Mouse (Mus musculus): ENCODE measurements around the gene Dtx3. TPM values are rescaled to one million over a fixed set of nuclear protein-coding genes. Genes with fewer than 3 reads are reported as not detected.

Dtx3 gene
- polyA plus RNA-seq, 1 experiment from 2014 or later, result 115 TPM

DNA sequence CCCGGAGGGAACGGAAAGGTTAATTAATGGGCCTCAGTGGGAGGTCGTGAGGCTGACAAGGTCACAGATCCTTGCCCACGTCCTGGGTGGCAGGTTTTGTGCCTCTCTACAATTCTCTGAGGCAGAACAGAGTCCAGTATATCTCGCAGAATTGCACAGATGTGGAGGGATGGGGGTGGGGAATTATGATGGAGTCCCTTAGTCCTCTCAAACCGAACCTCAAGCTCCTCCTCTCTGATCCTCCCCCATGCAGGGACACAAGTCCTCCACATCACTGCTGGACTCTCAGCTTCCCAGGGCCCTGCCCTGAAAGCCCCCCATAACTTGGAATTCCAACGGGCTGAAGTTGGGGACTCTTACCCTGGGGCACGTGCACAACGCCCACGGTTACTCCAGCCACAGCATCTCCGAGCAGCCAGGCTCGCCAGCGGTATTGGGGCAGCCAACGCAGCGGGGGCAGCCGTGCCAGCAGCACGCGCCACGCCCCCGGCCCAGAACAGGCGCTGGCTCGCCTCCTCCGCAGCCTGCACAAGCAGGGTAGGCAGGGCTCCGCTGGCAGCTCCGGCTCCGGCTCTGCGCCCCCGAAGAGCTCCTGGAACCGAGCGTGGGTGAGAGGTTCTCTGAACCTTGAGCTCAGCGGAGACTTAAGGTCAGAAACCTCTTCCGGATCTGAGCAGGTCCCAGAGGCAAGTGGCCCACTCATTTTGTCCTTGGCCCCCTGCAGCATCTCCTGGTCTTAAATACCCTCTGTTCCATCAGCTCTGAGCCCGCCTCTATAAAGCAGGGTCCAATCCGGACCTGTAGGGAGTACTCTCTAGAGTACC lies 15.4 kb downstream of the Dtx3 start, which contains the start of gene Slc26a10:
Gene Slc26a10 (minus strand): TSS at position 775 of the 824 bp plus-strand sequence.
- peak within 1 kb of the TSS; percentile 35; the same call in 1 of the 2 replicates for H3K27ac ChIP-seq (replicated peaks)
- H3K9me3 ChIP-seq, result no peaks in the 10 kb centered on the region
- peak within 1 kb of the TSS; percentile 45 for H3K4me3 ChIP-seq
- peaks cover 96% of the 10 kb centered on the region for H3K27me3 ChIP-seq (replicated peaks; ENCODE audit: low read depth, poor library complexity, severe bottlenecking)
- peaks cover 21% of the 10 kb centered on the region for H3K36me3 ChIP-seq (replicated peaks)
- peaks cover 60% of the 10 kb centered on the region for H3K4me1 ChIP-seq
- 2% methylated on average over 34 of the region's 34 CpGs for WGBS
- DNase-seq (ENCODE audit: low spot score), result peak; percentile 49

DNA sequence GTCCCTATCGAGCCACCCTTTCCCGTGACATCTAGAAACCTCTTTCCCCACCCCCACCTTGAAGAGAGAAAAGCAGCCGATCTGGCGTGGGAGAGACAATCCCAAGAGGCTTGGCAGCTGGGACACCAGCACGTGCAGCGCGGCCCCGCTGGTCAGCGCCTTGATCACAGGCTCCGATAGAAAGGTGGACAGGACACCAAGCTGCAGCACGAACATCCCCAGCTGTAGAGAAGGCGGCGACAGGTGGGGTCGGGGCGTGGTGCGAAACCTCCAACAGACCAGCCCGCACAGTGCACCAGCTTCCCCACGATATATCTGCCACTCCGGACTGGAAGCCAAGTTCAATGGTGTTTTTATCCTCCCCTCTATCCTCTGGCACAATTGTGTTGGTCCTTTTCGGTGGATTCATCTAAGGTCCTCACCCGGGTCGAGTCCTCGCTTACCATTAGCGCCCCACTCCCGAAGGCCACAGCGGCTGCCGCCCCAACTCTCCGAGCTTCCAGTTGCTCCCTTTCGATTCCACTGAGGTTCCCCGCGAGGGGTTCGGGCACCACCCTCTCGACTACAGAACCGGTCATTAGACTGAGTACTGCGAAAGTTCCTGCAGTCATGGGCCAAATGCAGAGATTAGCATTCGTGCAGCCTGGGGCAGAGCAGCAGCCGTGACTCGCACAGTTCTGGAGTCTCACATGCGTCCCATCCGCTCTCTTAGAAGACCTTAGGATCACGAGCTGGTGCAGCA lies 17.1 kb downstream of the Dtx3 start:
- H3K36me3 ChIP-seq (replicated peaks), result peaks cover 10% of the 10 kb centered on the region
- H3K27ac ChIP-seq (replicated peaks), result no peak overlapping the region; the same call in 1 of the 2 replicates
- DNase-seq (ENCODE audit: low spot score), result peak; percentile 38
- H3K9me3 ChIP-seq, result no peaks in the 10 kb centered on the region
- peaks cover 45% of the 10 kb centered on the region for H3K4me1 ChIP-seq
- peaks cover 80% of the 10 kb centered on the region for H3K27me3 ChIP-seq (replicated peaks; ENCODE audit: low read depth, poor library complexity, severe bottlenecking)
- 5% methylated on average over 41 of the region's 41 CpGs for WGBS
- H3K4me3 ChIP-seq, result peak overlapping the region; percentile 51

DNA sequence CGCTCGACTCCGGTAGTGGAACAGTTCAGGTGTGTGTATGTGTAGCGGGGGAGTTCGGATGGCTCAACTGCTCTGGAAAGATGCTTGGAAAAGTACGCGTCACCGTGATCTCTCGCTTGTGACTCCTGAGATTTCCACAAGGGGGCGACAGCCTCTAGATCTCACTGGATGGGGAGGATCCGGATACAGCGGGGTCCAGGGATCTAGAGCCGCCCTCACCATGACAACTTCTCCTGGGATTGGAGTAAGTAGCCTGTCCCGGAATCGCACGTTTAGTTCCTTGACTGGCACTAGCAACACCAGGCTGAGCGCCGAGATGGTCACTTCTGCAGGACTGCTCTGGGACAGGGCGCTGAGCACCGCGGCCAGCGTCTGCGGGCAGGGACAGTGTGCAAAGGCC lies 17.8 kb downstream of the Dtx3 start:
- peaks cover 41% of the 10 kb centered on the region for H3K4me1 ChIP-seq
- DNase-seq (ENCODE audit: low spot score), result peak; percentile 90
- peak overlapping the region; percentile 51 for H3K4me3 ChIP-seq
- no peaks in the 10 kb centered on the region for H3K9me3 ChIP-seq
- no peak overlapping the region for H3K27ac ChIP-seq (replicated peaks)
- peaks cover 73% of the 10 kb centered on the region for H3K27me3 ChIP-seq (replicated peaks; ENCODE audit: low read depth, poor library complexity, severe bottlenecking)
- H3K36me3 ChIP-seq (replicated peaks), result peaks cover 3% of the 10 kb centered on the region
- 1% methylated on average over 23 of the region's 23 CpGs for WGBS

DNA sequence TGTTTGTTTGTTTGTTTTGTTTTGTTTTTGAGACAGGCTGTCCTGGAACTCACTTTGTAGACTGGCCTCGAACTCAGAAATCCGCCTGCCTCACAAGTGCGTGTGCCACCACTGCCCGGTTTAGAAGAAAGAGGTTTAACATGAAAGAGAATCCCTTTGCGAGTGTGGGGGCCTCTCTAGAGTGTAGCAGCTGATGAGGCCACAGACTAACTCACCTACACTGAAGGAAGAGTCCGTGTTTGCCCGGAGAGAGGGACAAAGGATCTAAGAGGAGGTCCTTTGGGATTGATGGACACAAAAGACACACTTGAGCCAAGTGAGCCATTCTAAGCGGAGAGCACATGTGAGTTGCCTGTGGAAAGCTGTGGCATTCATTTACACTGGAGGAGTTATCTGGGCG lies 18.3 kb downstream of the Dtx3 start:
- Histone ChIP-seq H3K4me3 (peak overlapping the region; percentile 51), H3K4me1 (peaks cover 41% of the 10 kb centered on the region), H3K9me3 (no peaks in the 10 kb centered on the region), H3K36me3 (replicated peaks) (no peaks in the 10 kb centered on the region), H3K27me3 (replicated peaks; ENCODE audit: low read depth, poor library complexity, severe bottlenecking) (peaks cover 69% of the 10 kb centered on the region), H3K27ac (replicated peaks) (no peak overlapping the region)
- no peak for DNase-seq (ENCODE audit: low spot score)
- WGBS, result 21% methylated on average over 9 of the region's 9 CpGs

DNA sequence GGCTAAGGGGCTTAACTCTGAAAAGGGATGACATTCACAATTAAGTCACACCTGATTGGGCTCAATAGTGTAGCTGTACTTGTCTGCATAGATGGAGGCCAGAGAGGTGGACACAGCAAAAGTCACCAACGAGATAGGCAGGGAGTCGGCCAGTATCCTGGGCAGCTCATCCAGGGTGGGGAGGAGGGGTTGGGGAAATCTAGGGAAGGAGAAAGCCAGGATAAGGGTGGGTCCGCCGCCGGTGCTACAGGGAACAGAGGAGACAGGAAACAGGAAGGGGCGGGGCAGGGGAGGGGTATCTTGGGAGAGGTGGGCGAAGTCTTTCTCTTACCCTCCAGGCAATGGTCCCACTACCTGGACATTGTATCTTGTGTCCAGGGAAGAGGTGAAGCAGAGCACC lies 18.8 kb downstream of the Dtx3 start:
- DNase-seq (ENCODE audit: low spot score), result peak; percentile 37

DNA sequence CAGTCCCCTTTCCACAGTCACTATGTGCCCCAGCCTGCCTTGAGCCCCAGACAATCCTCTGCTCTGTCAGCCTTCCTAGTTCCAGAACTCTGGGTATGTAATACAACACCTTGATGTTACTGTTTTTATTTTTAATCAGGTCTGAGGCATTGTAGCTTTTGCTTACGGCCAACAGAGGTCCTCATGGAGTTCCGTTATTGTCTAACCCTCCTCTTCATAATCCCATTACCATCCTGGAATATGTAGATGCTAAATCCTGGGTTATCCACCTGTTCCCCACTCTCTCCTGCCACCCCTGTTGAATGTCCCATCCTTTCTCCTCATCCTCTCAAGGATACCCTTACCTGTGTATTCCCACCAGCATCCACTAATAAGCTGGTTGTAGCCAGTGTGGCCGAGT lies 19.3 kb downstream of the Dtx3 start:
- no peaks in the 10 kb centered on the region for H3K9me3 ChIP-seq
- no peaks in the 10 kb centered on the region for H3K36me3 ChIP-seq (replicated peaks)
- H3K27me3 ChIP-seq (replicated peaks; ENCODE audit: low read depth, poor library complexity, severe bottlenecking), result peaks cover 69% of the 10 kb centered on the region
- H3K4me3 ChIP-seq, result peak overlapping the region; percentile 36
- no peak overlapping the region for H3K27ac ChIP-seq (replicated peaks)
- WGBS, result 33% methylated on average over 3 of the region's 3 CpGs
- H3K4me1 ChIP-seq, result peaks cover 42% of the 10 kb centered on the region
- no peak for DNase-seq (ENCODE audit: low spot score)

More for the DNA sequence above, 18.8 kb downstream of the Dtx3 start:
- no peak overlapping the region for H3K27ac ChIP-seq (replicated peaks)
- WGBS, result 4% methylated on average over 7 of the region's 7 CpGs
- H3K4me3 ChIP-seq, result peak overlapping the region; percentile 36
- peaks cover 69% of the 10 kb centered on the region for H3K27me3 ChIP-seq (replicated peaks; ENCODE audit: low read depth, poor library complexity, severe bottlenecking)
- H3K36me3 ChIP-seq (replicated peaks), result no peaks in the 10 kb centered on the region
- no peaks in the 10 kb centered on the region for H3K9me3 ChIP-seq
- H3K4me1 ChIP-seq, result peaks cover 41% of the 10 kb centered on the region

DNA sequence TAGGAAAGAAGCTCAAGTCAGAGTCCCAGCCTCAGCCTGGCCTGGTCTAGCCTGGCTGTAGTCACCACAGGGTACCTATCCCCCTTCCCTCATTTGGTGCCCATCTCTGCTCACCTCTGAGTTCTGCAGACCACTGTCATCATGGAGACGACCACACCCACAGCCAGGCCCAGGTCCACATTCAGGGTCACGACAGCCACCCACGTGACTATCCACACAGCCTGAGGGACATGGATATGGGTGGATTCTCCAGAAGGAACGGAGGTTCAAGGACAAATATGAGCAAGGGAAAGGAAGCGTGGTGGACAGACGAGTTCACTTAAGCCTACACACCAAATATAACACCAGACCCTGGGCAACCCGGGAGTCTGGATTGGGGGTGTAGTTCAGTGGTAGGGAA lies 21.4 kb downstream of the Dtx3 start:
- Histone ChIP-seq H3K36me3 (replicated peaks) (no peaks in the 10 kb centered on the region), H3K27me3 (replicated peaks; ENCODE audit: low read depth, poor library complexity, severe bottlenecking) (peaks cover 69% of the 10 kb centered on the region), H3K27ac (replicated peaks) (no peak overlapping the region), H3K4me1 (peaks cover 44% of the 10 kb centered on the region), H3K9me3 (no peaks in the 10 kb centered on the region), H3K4me3 (no peak overlapping the region)
- no peak for DNase-seq (ENCODE audit: low spot score)
- WGBS, result 89% methylated on average over 7 of the region's 7 CpGs

DNA sequence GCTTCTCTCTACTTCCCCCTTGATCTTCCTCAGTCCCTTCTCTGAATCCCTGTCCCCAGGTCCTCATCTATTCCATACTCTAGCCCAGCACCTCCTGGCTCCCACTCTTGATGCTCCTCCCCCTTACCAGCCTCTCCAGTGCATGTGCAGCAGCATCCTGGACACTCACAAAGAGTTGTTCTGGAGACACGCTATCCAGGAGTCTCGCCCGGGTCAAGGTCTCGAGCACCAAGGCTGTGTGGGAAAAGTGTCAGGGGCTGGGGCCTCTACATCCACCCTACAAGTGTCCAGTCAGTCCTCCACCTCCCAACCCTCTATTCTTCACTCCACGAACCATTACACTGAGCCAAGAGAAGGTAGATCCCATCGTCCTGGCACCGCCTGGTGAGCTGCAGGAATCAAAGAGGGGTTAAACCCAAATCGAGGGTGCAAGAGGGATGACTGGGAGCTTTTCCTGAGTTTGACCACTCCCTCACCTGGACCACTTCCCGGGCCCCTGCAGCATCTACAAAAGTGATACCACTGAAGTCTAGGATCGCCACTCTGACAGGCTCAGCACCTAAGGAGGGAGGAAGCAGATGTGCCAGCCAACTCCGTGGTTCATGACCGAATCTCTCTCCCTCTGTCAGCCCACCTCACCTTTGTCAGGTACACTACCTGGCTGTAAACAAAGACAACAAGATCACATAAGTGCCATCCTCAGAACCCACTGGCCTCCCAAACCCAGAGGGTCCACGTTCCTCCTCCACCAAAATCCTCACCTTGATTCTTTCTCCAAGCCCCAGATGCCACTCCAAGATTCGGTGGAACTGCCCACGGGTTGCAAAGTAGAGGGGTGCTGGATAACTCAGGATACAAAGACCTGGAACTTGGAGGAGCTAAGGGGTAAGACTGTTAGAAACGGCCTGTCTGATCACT lies 22.1 kb downstream of the Dtx3 start:
- Histone ChIP-seq H3K4me3 (no peak overlapping the region), H3K27me3 (replicated peaks; ENCODE audit: low read depth, poor library complexity, severe bottlenecking) (peaks cover 69% of the 10 kb centered on the region), H3K4me1 (peaks cover 38% of the 10 kb centered on the region), H3K27ac (replicated peaks) (no peak overlapping the region), H3K36me3 (replicated peaks) (no peaks in the 10 kb centered on the region), H3K9me3 (no peaks in the 10 kb centered on the region)
- 81% methylated on average over 16 of the region's 16 CpGs for WGBS
- no peak for DNase-seq (ENCODE audit: low spot score)

DNA sequence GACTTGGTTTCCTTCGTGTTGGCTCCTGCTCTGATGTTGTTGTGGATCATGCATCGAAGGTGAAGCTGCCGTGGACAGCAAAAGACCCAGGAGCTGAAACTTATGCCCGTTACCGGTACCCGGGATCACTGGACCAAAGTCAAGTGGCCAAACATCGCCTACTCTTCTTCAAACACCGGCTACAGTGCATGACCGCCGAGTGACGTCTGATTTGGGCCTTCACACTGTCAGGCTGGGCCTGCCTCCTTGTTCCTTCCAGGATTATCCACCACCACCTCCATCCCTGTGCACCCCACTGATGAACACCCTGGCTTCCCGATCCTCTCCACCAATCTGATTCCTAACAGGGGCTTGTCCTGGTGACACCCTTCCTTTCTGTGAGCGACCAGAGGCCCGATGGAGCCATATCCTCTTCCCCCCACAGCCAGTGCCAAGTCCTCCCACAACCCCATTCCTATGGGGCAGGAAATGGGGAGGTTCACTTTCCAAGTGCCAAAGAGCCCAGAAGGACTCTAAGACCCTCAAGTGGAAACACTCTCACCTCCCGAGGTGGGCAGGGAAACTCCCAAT lies 23.8 kb downstream of the Dtx3 start:
- Histone ChIP-seq H3K36me3 (replicated peaks) (no peaks in the 10 kb centered on the region), H3K27ac (replicated peaks) (no peak overlapping the region), H3K4me3 (peak overlapping the region; percentile 59; the same call in 1 of the 2 replicates), H3K27me3 (replicated peaks; ENCODE audit: low read depth, poor library complexity, severe bottlenecking) (peaks cover 69% of the 10 kb centered on the region), H3K9me3 (no peaks in the 10 kb centered on the region), H3K4me1 (peaks cover 33% of the 10 kb centered on the region)
- no peak for DNase-seq (ENCODE audit: low spot score)
- WGBS, result 89% methylated on average over 15 of the region's 15 CpGs

DNA sequence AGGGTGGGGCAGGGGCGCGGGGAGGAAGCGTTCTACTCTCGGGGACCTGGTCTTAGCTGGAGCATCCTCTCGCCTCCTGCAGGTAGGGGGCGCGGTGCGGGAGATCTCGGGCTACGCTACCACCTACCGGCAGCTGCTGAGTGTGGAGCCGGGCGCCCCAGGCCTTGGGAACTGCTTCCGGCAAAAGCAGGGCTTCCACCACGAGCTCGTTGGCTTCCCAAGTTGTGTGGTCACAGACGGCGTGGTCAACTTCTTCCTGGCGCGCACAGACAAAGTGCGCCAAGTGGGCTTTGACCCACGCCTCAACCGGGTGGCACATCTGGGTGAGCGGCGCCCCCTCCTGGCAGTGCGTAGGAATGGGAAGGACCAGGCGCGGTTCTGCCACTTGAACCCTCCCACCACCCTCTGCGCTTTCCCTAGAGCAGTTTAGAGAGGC lies 24.7 kb downstream of the Dtx3 start:
- 1% methylated on average over 29 of the region's 29 CpGs for WGBS
- Histone ChIP-seq H3K27ac (replicated peaks) (peak overlapping the region; percentile 77), H3K27me3 (replicated peaks; ENCODE audit: low read depth, poor library complexity, severe bottlenecking) (peaks cover 69% of the 10 kb centered on the region)

DNA sequence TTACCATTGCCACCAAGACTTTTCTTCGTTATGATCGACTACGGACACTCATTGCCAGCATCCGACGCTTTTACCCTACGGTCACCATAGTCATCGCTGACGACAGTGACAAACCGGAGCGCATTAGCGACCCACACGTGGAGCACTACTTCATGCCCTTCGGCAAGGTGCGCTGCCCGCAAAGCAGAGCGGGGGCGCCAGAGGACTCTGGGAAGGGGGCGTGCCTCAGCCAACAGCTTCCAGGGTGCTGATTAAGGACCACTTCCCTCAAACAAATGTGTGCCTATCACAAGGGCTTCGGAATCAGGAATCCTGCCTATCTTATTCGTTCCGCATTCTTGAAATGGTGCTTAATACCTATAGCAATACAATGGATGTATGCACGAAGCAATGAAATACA lies 25.5 kb downstream of the Dtx3 start:
- Histone ChIP-seq H3K27ac (replicated peaks) (peak overlapping the region; percentile 77; the same call in 1 of the 2 replicates), H3K4me3 (peak overlapping the region; percentile 59), H3K27me3 (replicated peaks; ENCODE audit: low read depth, poor library complexity, severe bottlenecking) (peaks cover 74% of the 10 kb centered on the region), H3K36me3 (replicated peaks) (no peaks in the 10 kb centered on the region), H3K9me3 (no peaks in the 10 kb centered on the region), H3K4me1 (peaks cover 46% of the 10 kb centered on the region)
- 1% methylated on average over 22 of the region's 22 CpGs for WGBS
- peak; percentile 73 for DNase-seq (ENCODE audit: low spot score)

More for the DNA sequence above, 24.7 kb downstream of the Dtx3 start:
- no peaks in the 10 kb centered on the region for H3K36me3 ChIP-seq (replicated peaks)
- peaks cover 37% of the 10 kb centered on the region for H3K4me1 ChIP-seq
- DNase-seq (ENCODE audit: low spot score), result peak; percentile 88
- H3K4me3 ChIP-seq, result peak overlapping the region; percentile 59
- no peaks in the 10 kb centered on the region for H3K9me3 ChIP-seq
